Mouse (Mus musculus): ENCODE data around the gene Tfap4. TPM values are rescaled to one million over a fixed set of nuclear protein-coding genes. Genes with fewer than 3 reads are reported as not detected.

Tfap4 gene
- polyA plus RNA-seq, 1 experiment from 2014 or later: 16.6 TPM

GRCm38 (mm10) chr16:4514383-4514782 lies 45.3 kb downstream of the Tfap4 start:
- Histone ChIP-seq H3K4me2 (ENCODE audit: low read depth, low read length) (no peak overlapping the region), H3K9me3 (ENCODE audit: control insufficient read depth, low read length) (no peaks in the 10 kb centered on the region), H3K27ac (replicated peaks; ENCODE audit: low read depth, low read length) (no peak overlapping the region), H3K4me1 (ENCODE audit: control insufficient read depth, insufficient read depth, low read length) (peaks cover 10% of the 10 kb centered on the region; the same call in 1 of the 2 replicates), H3K9ac (ENCODE audit: low read depth, low read length) (no peak overlapping the region), H3K27me3 (replicated peaks; ENCODE audit: control insufficient read depth, insufficient read depth, low read length) (no peaks in the 10 kb centered on the region), H3K4me3 (ENCODE audit: low read depth, low read length) (no peak overlapping the region), H3K36me3 (ENCODE audit: control insufficient read depth, insufficient read depth, low read length) (no peaks in the 10 kb centered on the region)
- DNase-seq (ENCODE audit: low spot score): no peak
- WGBS: 74% methylated on average over 3 of the region's 3 CpGs
- no peak for ATAC-seq (ENCODE audit: low read depth)

- peak; percentile 70 for DNase-seq (ENCODE audit: low spot score)
- no peaks in the 10 kb centered on the region for H3K27me3 ChIP-seq (replicated peaks; ENCODE audit: control insufficient read depth, insufficient read depth, low read length)
- H3K4me1 ChIP-seq (ENCODE audit: control insufficient read depth, insufficient read depth, low read length): peaks cover 10% of the 10 kb centered on the region; the same call in 1 of the 2 replicates
- no peak overlapping the region for H3K9ac ChIP-seq (ENCODE audit: low read depth, low read length)
- peak; percentile 81 for ATAC-seq (ENCODE audit: low read depth)
- H3K4me3 ChIP-seq (ENCODE audit: low read depth, low read length): no peak overlapping the region
- H3K27ac ChIP-seq (replicated peaks; ENCODE audit: low read depth, low read length): peak overlapping the region; percentile 34; the same call in 1 of the 2 replicates
- no peak overlapping the region for H3K4me2 ChIP-seq (ENCODE audit: low read depth, low read length)
- 67% methylated on average over 3 of the region's 3 CpGs for WGBS
- no peaks in the 10 kb centered on the region for H3K36me3 ChIP-seq (ENCODE audit: control insufficient read depth, insufficient read depth, low read length)
- no peaks in the 10 kb centered on the region for H3K9me3 ChIP-seq (ENCODE audit: control insufficient read depth, low read length)
Observed at GRCm38 (mm10) chr16:4512661-4513438, 46.8 kb downstream of the Tfap4 start.

GRCm38 (mm10) chr16:4511371-4511770 lies 48.3 kb downstream of the Tfap4 start:
- WGBS: 69% methylated on average over 2 of the region's 2 CpGs
- Histone ChIP-seq H3K36me3 (ENCODE audit: control insufficient read depth, insufficient read depth, low read length) (no peaks in the 10 kb centered on the region), H3K4me1 (ENCODE audit: control insufficient read depth, insufficient read depth, low read length) (peaks cover 10% of the 10 kb centered on the region; the same call in 1 of the 2 replicates), H3K9me3 (ENCODE audit: control insufficient read depth, low read length) (no peaks in the 10 kb centered on the region), H3K27me3 (replicated peaks; ENCODE audit: control insufficient read depth, insufficient read depth, low read length) (no peaks in the 10 kb centered on the region), H3K9ac (ENCODE audit: low read depth, low read length) (no peak overlapping the region), H3K4me3 (ENCODE audit: low read depth, low read length) (no peak overlapping the region), H3K4me2 (ENCODE audit: low read depth, low read length) (no peak overlapping the region), H3K27ac (replicated peaks; ENCODE audit: low read depth, low read length) (no peak overlapping the region)
- ATAC-seq (ENCODE audit: low read depth) (peak; percentile 45; the same call in 1 of the 2 replicates), DNase-seq (ENCODE audit: low spot score) (no peak)

- Histone ChIP-seq H3K4me1 (ENCODE audit: control insufficient read depth, insufficient read depth, low read length) (no peaks in the 10 kb centered on the region), H3K27me3 (replicated peaks; ENCODE audit: control insufficient read depth, insufficient read depth, low read length) (no peaks in the 10 kb centered on the region), H3K9me3 (ENCODE audit: control insufficient read depth, low read length) (no peaks in the 10 kb centered on the region), H3K27ac (replicated peaks; ENCODE audit: low read depth, low read length) (no peak overlapping the region), H3K36me3 (ENCODE audit: control insufficient read depth, insufficient read depth, low read length) (no peaks in the 10 kb centered on the region), H3K4me3 (ENCODE audit: low read depth, low read length) (no peak overlapping the region), H3K9ac (ENCODE audit: low read depth, low read length) (no peak overlapping the region), H3K4me2 (ENCODE audit: low read depth, low read length) (no peak overlapping the region)
- DNase-seq (ENCODE audit: low spot score): no peak
- ATAC-seq (ENCODE audit: low read depth): no peak
- WGBS: 69% methylated on average over 3 of the region's 3 CpGs
Observed at GRCm38 (mm10) chr16:4506181-4506580, 53.5 kb downstream of the Tfap4 start.

- Histone ChIP-seq H3K27me3 (replicated peaks; ENCODE audit: control insufficient read depth, insufficient read depth, low read length) (no peaks in the 10 kb centered on the region), H3K4me3 (ENCODE audit: low read depth, low read length) (no peak overlapping the region), H3K4me1 (ENCODE audit: control insufficient read depth, insufficient read depth, low read length) (no peaks in the 10 kb centered on the region), H3K4me2 (ENCODE audit: low read depth, low read length) (no peak overlapping the region), H3K27ac (replicated peaks; ENCODE audit: low read depth, low read length) (no peak overlapping the region), H3K36me3 (ENCODE audit: control insufficient read depth, insufficient read depth, low read length) (no peaks in the 10 kb centered on the region), H3K9ac (ENCODE audit: low read depth, low read length) (no peak overlapping the region), H3K9me3 (ENCODE audit: control insufficient read depth, low read length) (no peaks in the 10 kb centered on the region)
- ATAC-seq (ENCODE audit: low read depth) (no peak), DNase-seq (ENCODE audit: low spot score) (no peak)
- WGBS: 96% methylated on average over 1 of the region's 1 CpGs
Observed at GRCm38 (mm10) chr16:4503495-4503894, 56.2 kb downstream of the Tfap4 start.

GRCm38 (mm10) chr16:4502568-4502967 lies 57.1 kb downstream of the Tfap4 start:
- DNase-seq (ENCODE audit: low spot score) (no peak), ATAC-seq (ENCODE audit: low read depth) (no peak)
- Histone ChIP-seq H3K27me3 (replicated peaks; ENCODE audit: control insufficient read depth, insufficient read depth, low read length) (no peaks in the 10 kb centered on the region), H3K4me3 (ENCODE audit: low read depth, low read length) (no peak overlapping the region), H3K9ac (ENCODE audit: low read depth, low read length) (no peak overlapping the region), H3K36me3 (ENCODE audit: control insufficient read depth, insufficient read depth, low read length) (no peaks in the 10 kb centered on the region), H3K4me1 (ENCODE audit: control insufficient read depth, insufficient read depth, low read length) (no peaks in the 10 kb centered on the region), H3K27ac (replicated peaks; ENCODE audit: low read depth, low read length) (no peak overlapping the region), H3K4me2 (ENCODE audit: low read depth, low read length) (no peak overlapping the region), H3K9me3 (ENCODE audit: control insufficient read depth, low read length) (no peaks in the 10 kb centered on the region)

- Histone ChIP-seq H3K4me2 (ENCODE audit: low read depth, low read length) (no peak overlapping the region), H3K9me3 (ENCODE audit: control insufficient read depth, low read length) (no peaks in the 10 kb centered on the region), H3K36me3 (ENCODE audit: control insufficient read depth, insufficient read depth, low read length) (no peaks in the 10 kb centered on the region), H3K4me3 (ENCODE audit: low read depth, low read length) (no peak overlapping the region), H3K9ac (ENCODE audit: low read depth, low read length) (no peak overlapping the region), H3K27me3 (replicated peaks; ENCODE audit: control insufficient read depth, insufficient read depth, low read length) (no peaks in the 10 kb centered on the region), H3K4me1 (ENCODE audit: control insufficient read depth, insufficient read depth, low read length) (no peaks in the 10 kb centered on the region), H3K27ac (replicated peaks; ENCODE audit: low read depth, low read length) (no peak overlapping the region)
- ATAC-seq (ENCODE audit: low read depth): no peak
- 80% methylated on average over 3 of the region's 3 CpGs for WGBS
- no peak for DNase-seq (ENCODE audit: low spot score)
Observed at GRCm38 (mm10) chr16:4501703-4502102, 58.0 kb downstream of the Tfap4 start.

- no peaks in the 10 kb centered on the region for H3K27me3 ChIP-seq (replicated peaks; ENCODE audit: control insufficient read depth, insufficient read depth, low read length)
- H3K36me3 ChIP-seq (ENCODE audit: control insufficient read depth, insufficient read depth, low read length): no peaks in the 10 kb centered on the region
- no peak for DNase-seq (ENCODE audit: low spot score)
- no peak overlapping the region for H3K4me3 ChIP-seq (ENCODE audit: low read depth, low read length)
- H3K27ac ChIP-seq (replicated peaks; ENCODE audit: low read depth, low read length): no peak overlapping the region
- ATAC-seq (ENCODE audit: low read depth): no peak
- 78% methylated on average over 8 of the region's 8 CpGs for WGBS
- H3K9me3 ChIP-seq (ENCODE audit: control insufficient read depth, low read length): no peaks in the 10 kb centered on the region
- no peak overlapping the region for H3K4me2 ChIP-seq (ENCODE audit: low read depth, low read length)
- H3K4me1 ChIP-seq (ENCODE audit: control insufficient read depth, insufficient read depth, low read length): no peaks in the 10 kb centered on the region
- H3K9ac ChIP-seq (ENCODE audit: low read depth, low read length): no peak overlapping the region
Observed at GRCm38 (mm10) chr16:4500598-4501385, 58.9 kb downstream of the Tfap4 start.

Data from embryonic facial prominence, embryonic 14.5 days (tissue).